Mouse (Mus musculus): Measurements from ENCODE around the gene Lrrc56.

DNA sequence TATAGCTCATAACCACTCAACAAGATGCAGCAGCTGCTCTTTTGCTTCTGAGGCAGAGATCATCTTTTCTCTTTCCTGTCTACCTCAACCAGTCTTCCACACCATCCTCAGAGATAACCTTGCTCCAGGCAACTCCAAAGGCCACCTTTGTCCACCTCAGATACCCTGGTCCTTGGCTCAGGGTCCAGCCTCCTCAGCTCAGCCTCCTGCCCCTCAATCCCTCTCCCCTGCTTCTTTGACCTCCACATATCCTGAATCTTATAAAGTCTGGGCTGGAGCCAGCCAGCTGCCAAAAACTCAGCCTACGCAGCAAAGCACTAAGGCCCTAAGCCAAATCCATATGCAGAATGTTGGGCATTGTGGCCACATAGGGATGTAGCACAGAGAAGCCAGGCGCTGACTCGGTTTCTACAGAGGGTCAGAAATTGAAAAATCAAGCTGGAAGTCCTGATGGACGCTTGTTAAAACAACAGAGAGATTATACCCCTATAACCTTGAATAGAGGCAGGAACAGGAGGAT is 28.8 kb downstream of the Lrrc56 start:
- TF ChIP-seq CTCF (IDR thresholded peaks at IDR 0.05; ENCODE audit: low read depth) (no peak), EP300 (optimal IDR thresholded peaks at IDR 0.05) (no peak)
